Mouse (Mus musculus): Measurements from ENCODE around the gene Ruvbl2. TPM values are rescaled to one million over a fixed set of nuclear protein-coding genes. Genes with fewer than 3 reads are reported as not detected.

Ruvbl2 gene
- polyA plus RNA-seq, 1 experiment from 2014 or later: 159 TPM

GRCm38 (mm10) chr7:45386077-45386476 is 51.8 kb downstream of the Ruvbl2 start:
- H3K27ac ChIP-seq (replicated peaks): no peak overlapping the region
- no peaks in the 10 kb centered on the region for H3K27me3 ChIP-seq
- peaks cover 95% of the 10 kb centered on the region for H3K36me3 ChIP-seq
- WGBS: 66% methylated on average over 3 of the region's 3 CpGs
- ATAC-seq (ENCODE audit: insufficient number of reproducible peaks, low FRiP score, low TSS enrichment, low read depth): no peak
- H3K4me2 ChIP-seq (replicated peaks): no peak overlapping the region
- H3K9ac ChIP-seq: no peak overlapping the region
- H3K4me3 ChIP-seq (replicated peaks): no peak overlapping the region
- no peaks in the 10 kb centered on the region for H3K9me3 ChIP-seq (replicated peaks)
- no peaks in the 10 kb centered on the region for H3K4me1 ChIP-seq

- no peak overlapping the region for H3K4me3 ChIP-seq (replicated peaks)
- no peaks in the 10 kb centered on the region for H3K9me3 ChIP-seq (replicated peaks)
- no peak overlapping the region for H3K27ac ChIP-seq (replicated peaks)
- no peak for ATAC-seq (ENCODE audit: insufficient number of reproducible peaks, low FRiP score, low TSS enrichment, low read depth)
- 84% methylated on average over 1 of the region's 1 CpGs for WGBS
- no peak overlapping the region for H3K9ac ChIP-seq
- peaks cover 80% of the 10 kb centered on the region for H3K36me3 ChIP-seq
- H3K4me2 ChIP-seq (replicated peaks): no peak overlapping the region
- H3K27me3 ChIP-seq: no peaks in the 10 kb centered on the region
- no peaks in the 10 kb centered on the region for H3K4me1 ChIP-seq
Observed at GRCm38 (mm10) chr7:45376057-45376456, 61.8 kb downstream of the Ruvbl2 start.

GRCm38 (mm10) chr7:45374620-45375019 is 63.3 kb downstream of the Ruvbl2 start:
- Histone ChIP-seq H3K4me2 (replicated peaks) (no peak overlapping the region), H3K4me1 (peaks cover 12% of the 10 kb centered on the region), H3K36me3 (peaks cover 66% of the 10 kb centered on the region), H3K27me3 (peaks cover 5% of the 10 kb centered on the region; the same call in 1 of the 2 replicates), H3K4me3 (replicated peaks) (no peak overlapping the region), H3K9ac (no peak overlapping the region), H3K27ac (replicated peaks) (no peak overlapping the region), H3K9me3 (replicated peaks) (no peaks in the 10 kb centered on the region)
- ATAC-seq (ENCODE audit: insufficient number of reproducible peaks, low FRiP score, low TSS enrichment, low read depth): no peak
- WGBS: 94% methylated on average over 8 of the region's 8 CpGs

- Histone ChIP-seq H3K4me3 (replicated peaks) (no peak overlapping the region), H3K27ac (replicated peaks) (no peak overlapping the region), H3K9ac (no peak overlapping the region), H3K4me2 (replicated peaks) (no peak overlapping the region), H3K27me3 (peaks cover 21% of the 10 kb centered on the region), H3K9me3 (replicated peaks) (no peaks in the 10 kb centered on the region), H3K4me1 (peaks cover 21% of the 10 kb centered on the region), H3K36me3 (peaks cover 43% of the 10 kb centered on the region)
- no peak for ATAC-seq (ENCODE audit: insufficient number of reproducible peaks, low FRiP score, low TSS enrichment, low read depth)
- 72% methylated on average over 5 of the region's 5 CpGs for WGBS
Observed at GRCm38 (mm10) chr7:45372371-45372770, 65.5 kb downstream of the Ruvbl2 start.

Small RNA genes lying within 50 kb of the gene (microRNA-seq; reads per million reads assigned to microRNA genes)
- gene Gm22133 (ENCODE audit: borderline number of aligned reads): not detected

Other genes starting within 250 kb of the Ruvbl2 start
- gene Ccdc155, start 233.2 kb downstream of the Ruvbl2 start, polyA plus RNA-seq (2015; fragmentation: Nextera tagmentation; extraction: Ambion mirVana): 1.00 and 1.1 TPM in 2 replicates
- 30.7 and 38.5 TPM in 2 replicates for gene Dkkl1, start 225.9 kb downstream of the Ruvbl2 start, polyA plus RNA-seq (2015; fragmentation: Nextera tagmentation; extraction: Ambion mirVana)
- gene Tead2, start 222.3 kb downstream of the Ruvbl2 start, polyA plus RNA-seq (2015; fragmentation: Nextera tagmentation; extraction: Ambion mirVana): 141 and 148 TPM in 2 replicates
- gene Cd37, start 199.0 kb downstream of the Ruvbl2 start, polyA plus RNA-seq (2015; fragmentation: Nextera tagmentation; extraction: Ambion mirVana): 4.8 and 4.9 TPM in 2 replicates
- gene Slc6a16, start 197.0 kb downstream of the Ruvbl2 start, polyA plus RNA-seq (2015; fragmentation: Nextera tagmentation; extraction: Ambion mirVana): 0.13 and 0.27 TPM in 2 replicates
- gene Slc6a21, start 160.6 kb downstream of the Ruvbl2 start, polyA plus RNA-seq (2015; fragmentation: Nextera tagmentation; extraction: Ambion mirVana): not detected in 2 replicates
- gene Trpm4, start 104.3 kb downstream of the Ruvbl2 start, polyA plus RNA-seq (2015; fragmentation: Nextera tagmentation; extraction: Ambion mirVana): 21.9 and 23.9 TPM in 2 replicates
- gene Hrc, start 102.8 kb downstream of the Ruvbl2 start, polyA plus RNA-seq (2015; fragmentation: Nextera tagmentation; extraction: Ambion mirVana): 8.7 and 10.6 TPM in 2 replicates
- gene Ppfia3, start 71.1 kb downstream of the Ruvbl2 start, polyA plus RNA-seq (2015; fragmentation: Nextera tagmentation; extraction: Ambion mirVana): 8.5 and 10.1 TPM in 2 replicates
- 3.8 and 4.0 TPM in 2 replicates for gene Lin7b, start 67.5 kb downstream of the Ruvbl2 start, polyA plus RNA-seq (2015; fragmentation: Nextera tagmentation; extraction: Ambion mirVana)
- gene Snrnp70, start 42.4 kb downstream of the Ruvbl2 start, polyA plus RNA-seq (2015; fragmentation: Nextera tagmentation; extraction: Ambion mirVana): 212 and 214 TPM in 2 replicates
- gene Kcna7, start 32.4 kb downstream of the Ruvbl2 start, polyA plus RNA-seq (2015; fragmentation: Nextera tagmentation; extraction: Ambion mirVana): 0.22 and 0.36 TPM in 2 replicates
- gene Ntf5, start 24.4 kb downstream of the Ruvbl2 start, polyA plus RNA-seq (2015; fragmentation: Nextera tagmentation; extraction: Ambion mirVana): 3.7 and 4.9 TPM in 2 replicates
- gene Lhb, start 17.3 kb downstream of the Ruvbl2 start, polyA plus RNA-seq (2015; fragmentation: Nextera tagmentation; extraction: Ambion mirVana): 2.0 and 4.8 TPM in 2 replicates
- 40.6 and 42.0 TPM in 2 replicates for gene Gys1, start 3.3 kb downstream of the Ruvbl2 start, polyA plus RNA-seq (2015; fragmentation: Nextera tagmentation; extraction: Ambion mirVana)
- gene Ftl1, start 21.8 kb upstream of the Ruvbl2 start, polyA plus RNA-seq (2015; fragmentation: Nextera tagmentation; extraction: Ambion mirVana): 4,629 and 4,755 TPM in 2 replicates
- 156 and 158 TPM in 2 replicates for gene Bax, start 28.8 kb upstream of the Ruvbl2 start, polyA plus RNA-seq (2015; fragmentation: Nextera tagmentation; extraction: Ambion mirVana)
- gene Tulp2, start 43.8 kb upstream of the Ruvbl2 start, polyA plus RNA-seq (2015; fragmentation: Nextera tagmentation; extraction: Ambion mirVana): 1.1 and 1.8 TPM in 2 replicates
- gene Gm45808, start 48.7 kb upstream of the Ruvbl2 start, polyA plus RNA-seq (2015; fragmentation: Nextera tagmentation; extraction: Ambion mirVana): not detected in 2 replicates
- 4.4 and 5.1 TPM in 2 replicates for gene Dhdh, start 50.7 kb upstream of the Ruvbl2 start, polyA plus RNA-seq (2015; fragmentation: Nextera tagmentation; extraction: Ambion mirVana)
- gene Nucb1, start 72.3 kb upstream of the Ruvbl2 start, polyA plus RNA-seq (2015; fragmentation: Nextera tagmentation; extraction: Ambion mirVana): 258 and 262 TPM in 2 replicates
- gene Ppp1r15a, start 88.2 kb upstream of the Ruvbl2 start, polyA plus RNA-seq (2015; fragmentation: Nextera tagmentation; extraction: Ambion mirVana): 27.5 and 29.6 TPM in 2 replicates
- 7.5 and 7.6 TPM in 2 replicates for gene Plekha4, start 88.2 kb upstream of the Ruvbl2 start, polyA plus RNA-seq (2015; fragmentation: Nextera tagmentation; extraction: Ambion mirVana)
- 2.1 and 3.3 TPM in 2 replicates for gene Hsd17b14, start 116.8 kb upstream of the Ruvbl2 start, polyA plus RNA-seq (2015; fragmentation: Nextera tagmentation; extraction: Ambion mirVana)
- gene Bcat2, start 132.1 kb upstream of the Ruvbl2 start, polyA plus RNA-seq (2015; fragmentation: Nextera tagmentation; extraction: Ambion mirVana): 63.0 and 65.1 TPM in 2 replicates
- 0.95 and 1.2 TPM in 2 replicates for gene Fgf21, start 177.4 kb upstream of the Ruvbl2 start, polyA plus RNA-seq (2015; fragmentation: Nextera tagmentation; extraction: Ambion mirVana)
- 4.8 and 5.3 TPM in 2 replicates for gene Fut1, start 179.2 kb upstream of the Ruvbl2 start, polyA plus RNA-seq (2015; fragmentation: Nextera tagmentation; extraction: Ambion mirVana)
- 0.38 and 0.41 TPM in 2 replicates for gene Izumo1, start 183.7 kb upstream of the Ruvbl2 start, polyA plus RNA-seq (2015; fragmentation: Nextera tagmentation; extraction: Ambion mirVana)
- gene Rasip1, start 189.4 kb upstream of the Ruvbl2 start, polyA plus RNA-seq (2015; fragmentation: Nextera tagmentation; extraction: Ambion mirVana): 14.5 and 15.3 TPM in 2 replicates
- gene Mamstr, start 201.9 kb upstream of the Ruvbl2 start, polyA plus RNA-seq (2015; fragmentation: Nextera tagmentation; extraction: Ambion mirVana): 20.0 and 21.4 TPM in 2 replicates
- 6.3 and 6.5 TPM in 2 replicates for gene Fut2, start 228.3 kb upstream of the Ruvbl2 start, polyA plus RNA-seq (2015; fragmentation: Nextera tagmentation; extraction: Ambion mirVana)
- 10.8 and 11.7 TPM in 2 replicates for gene Ntn5, start 245.9 kb upstream of the Ruvbl2 start, polyA plus RNA-seq (2015; fragmentation: Nextera tagmentation; extraction: Ambion mirVana)

Data from embryonic facial prominence, embryonic 15.5 days (tissue).